Mouse (Mus musculus) adrenal gland, postnatal 14 days (tissue): ENCODE measurements around the gene Pkp4. TPM values are rescaled to one million over a fixed set of nuclear protein-coding genes. Genes with fewer than 3 reads are reported as not detected.

Source experiments
- DNase-seq: peaks from one replicate; pipeline ENCODE4 v3.0.0; 2021; ENCODE audit warnings: mixed read lengths
- total RNA-seq: library from RNA; stranded (reverse); gene quantifications from 2 replicates; pipeline ENCODE4 v1.2.3, GENCODE M21; 2021

Pkp4 gene
- total RNA-seq, 1 experiment from 2014 or later, result 74.7 TPM

DNA sequence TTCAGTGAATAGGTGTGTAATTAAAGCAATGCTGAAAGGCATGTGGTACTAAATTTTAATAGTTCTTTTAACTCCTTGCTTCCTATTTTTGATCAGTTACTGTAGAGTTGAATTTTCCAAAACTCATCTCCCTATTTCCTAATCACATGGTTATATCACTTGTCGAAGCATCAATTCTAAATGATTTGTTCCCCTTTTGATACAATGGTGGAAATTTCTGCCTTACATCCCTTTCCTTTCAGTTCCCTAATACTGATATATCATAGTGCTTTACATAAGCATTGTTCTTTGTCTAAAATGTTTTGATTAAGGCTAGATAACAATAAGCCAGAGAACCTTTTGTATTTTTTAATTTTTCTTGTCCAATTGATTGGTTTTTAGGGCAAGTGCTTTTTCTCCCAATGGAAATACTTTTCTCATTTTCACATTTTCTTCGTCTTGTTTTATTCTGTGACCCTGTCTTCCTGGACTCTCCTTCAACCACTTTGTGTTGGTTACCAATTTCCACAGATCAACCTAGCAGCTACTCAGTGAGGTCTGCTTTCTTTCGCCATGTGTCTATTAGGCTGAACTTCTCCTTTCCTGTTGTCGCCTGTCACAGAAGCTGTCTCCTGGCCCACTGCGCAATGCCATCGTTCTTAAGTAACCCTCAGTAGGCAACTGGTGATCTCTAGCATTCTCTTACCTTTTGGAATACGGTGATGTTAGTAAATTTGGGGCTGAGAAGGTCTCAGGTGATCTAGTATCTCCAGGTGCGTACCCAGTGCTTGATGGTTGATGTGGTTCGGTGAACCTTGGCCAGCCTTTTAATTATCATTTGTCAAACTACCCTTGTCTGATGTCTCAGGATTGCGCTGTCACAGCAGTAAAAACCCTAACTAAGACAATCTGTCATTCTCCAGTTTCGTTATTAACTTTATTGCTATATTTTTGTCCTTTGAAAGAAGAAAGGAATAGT lies 23.7 kb downstream of the Pkp4 start:
- no peak for DNase-seq

DNA sequence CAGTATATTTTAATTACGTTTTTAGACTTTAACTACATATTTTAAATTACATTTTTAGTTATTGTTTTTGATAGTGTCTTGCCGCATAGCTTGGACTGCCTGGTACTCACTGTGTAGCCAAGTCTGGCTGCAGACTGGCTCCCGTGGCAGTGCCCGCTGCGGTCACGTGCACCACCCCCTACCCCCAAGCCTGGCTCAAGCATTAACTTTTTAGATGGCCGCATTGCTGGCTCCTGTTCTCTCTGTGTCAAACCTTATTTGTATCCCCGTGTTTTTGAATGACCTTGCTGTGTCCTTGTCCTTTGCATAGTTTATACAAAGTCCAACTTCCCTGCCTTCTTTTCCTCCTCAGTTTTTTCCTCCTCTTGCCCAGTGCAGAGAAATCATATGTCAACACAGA lies 25.5 kb downstream of the Pkp4 start:
- DNase-seq, result peak; percentile 31

DNA sequence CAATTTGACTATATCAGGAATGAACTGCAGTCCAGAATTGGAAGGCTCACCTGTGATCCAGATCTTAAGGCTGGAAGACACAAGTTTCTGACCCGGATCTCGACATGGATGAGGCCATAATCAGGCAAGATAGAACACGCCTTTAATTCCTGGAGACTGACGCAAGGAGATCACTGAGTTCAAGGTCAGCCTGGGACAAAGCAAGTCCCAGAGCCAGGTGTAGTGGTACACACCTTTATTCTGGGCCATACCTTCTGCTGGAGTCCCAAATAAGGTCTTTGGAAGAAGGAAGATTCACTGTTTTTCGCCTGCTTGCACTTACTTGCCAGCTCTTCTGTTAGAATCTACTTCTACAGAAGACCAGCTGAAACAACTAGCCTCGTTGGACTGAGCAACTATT lies 26.3 kb downstream of the Pkp4 start:
- DNase-seq, result no peak

DNA sequence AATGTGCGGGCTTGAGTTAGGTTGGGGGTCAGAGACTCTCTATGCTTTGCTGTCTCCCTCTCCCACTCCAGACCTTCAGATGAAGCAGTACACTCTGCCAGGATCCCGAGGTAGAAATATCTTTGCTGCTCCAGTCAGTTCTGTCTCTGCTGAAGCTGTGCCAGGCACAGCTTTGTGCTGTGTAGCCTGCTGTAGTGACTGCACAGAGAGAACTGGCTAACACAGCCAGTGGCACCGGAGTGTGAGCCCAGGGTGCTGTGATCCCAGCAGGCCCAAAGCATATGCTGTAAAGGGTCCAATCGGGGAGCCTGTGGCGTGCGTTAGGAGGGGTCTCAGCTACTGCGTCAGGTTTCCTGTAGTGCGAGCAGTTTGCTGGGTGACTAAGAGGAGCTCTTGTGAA lies 27.7 kb downstream of the Pkp4 start:
- DNase-seq, result no peak

DNA sequence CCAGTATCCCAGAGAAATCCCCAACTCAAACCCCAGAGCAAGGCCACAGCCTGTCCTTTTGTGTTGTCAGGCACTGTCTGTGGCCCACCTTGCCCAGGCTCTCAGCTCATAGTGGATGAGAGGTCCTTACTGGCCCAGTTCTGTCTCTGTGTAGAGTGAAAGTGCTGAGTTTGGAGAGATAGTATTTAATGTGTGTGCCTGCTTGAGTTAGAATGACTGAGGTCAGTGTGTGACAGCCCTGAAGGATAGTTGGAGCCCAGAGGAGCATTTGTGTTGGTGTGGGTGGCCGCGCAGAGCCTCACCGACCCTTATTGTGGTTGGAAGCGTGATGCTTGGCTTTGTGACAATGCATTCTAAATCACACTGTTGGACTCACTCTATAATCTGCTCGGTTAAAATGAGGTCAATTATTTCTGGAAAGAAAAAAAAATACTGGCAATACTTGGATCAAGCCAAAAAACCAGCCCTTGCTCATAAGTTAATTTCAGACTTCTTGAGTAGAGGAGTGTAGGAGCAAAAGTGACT lies 29.1 kb downstream of the Pkp4 start:
- no peak for DNase-seq

DNA sequence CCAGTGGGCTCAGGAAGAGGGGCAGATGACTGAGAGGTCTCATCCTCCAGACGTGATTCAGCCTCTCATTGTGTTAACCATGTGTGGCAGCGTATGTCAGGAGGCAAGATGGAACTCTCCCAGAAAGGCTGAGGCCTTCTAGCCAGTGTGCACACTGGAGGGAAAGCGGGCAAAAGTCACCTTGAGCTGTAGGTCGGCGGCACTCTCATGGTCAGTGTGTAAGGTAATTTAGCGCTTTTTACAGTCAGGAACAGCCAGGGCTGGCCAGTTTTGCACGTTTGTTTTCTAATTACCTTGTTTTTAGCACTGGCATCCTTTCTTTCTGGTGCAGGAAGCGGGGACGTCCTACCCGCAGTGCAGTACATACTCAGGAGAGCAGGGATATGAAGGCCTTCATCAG lies 29.5 kb downstream of the Pkp4 start:
- DNase-seq, result no peak

DNA sequence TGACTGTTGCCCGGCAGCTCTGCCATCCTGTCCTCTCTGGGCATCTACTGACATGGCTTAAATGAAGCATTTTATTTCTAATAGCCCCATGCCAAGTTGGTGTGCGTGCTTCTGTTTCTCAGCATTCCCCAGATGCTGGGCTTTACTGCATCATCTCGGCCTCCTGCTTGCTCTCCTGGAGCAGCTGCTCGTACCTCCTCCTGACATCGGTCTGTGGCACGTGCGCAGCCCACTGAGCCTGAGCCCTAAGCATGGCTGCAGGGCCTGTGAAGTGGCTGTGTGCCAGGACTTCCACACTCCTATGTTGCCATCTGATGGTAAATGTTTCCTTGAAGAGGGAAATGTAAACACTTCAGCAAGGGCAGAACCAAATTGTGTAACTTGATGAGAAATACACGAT lies 30.8 kb downstream of the Pkp4 start:
- DNase-seq, result no peak

DNA sequence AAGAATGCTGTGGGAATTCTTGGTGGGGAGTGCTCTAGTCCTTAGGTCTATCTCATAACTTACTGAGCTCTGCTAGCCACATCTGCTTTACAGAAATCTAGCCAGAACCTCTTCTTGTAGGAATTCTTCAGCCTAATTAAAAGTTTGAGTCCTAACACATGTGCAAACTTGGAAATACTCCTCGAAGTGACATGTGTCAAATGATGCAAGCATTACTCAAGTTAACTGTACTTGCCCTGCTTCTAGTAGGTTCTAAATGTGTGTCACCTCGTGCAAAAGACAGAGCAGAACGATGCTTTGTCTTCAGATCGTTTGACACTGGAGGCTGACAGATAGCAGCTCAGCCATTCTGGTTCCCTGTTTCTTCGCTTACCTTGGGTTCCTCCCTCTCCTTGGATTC lies 32.5 kb downstream of the Pkp4 start:
- DNase-seq, result no peak

DNA sequence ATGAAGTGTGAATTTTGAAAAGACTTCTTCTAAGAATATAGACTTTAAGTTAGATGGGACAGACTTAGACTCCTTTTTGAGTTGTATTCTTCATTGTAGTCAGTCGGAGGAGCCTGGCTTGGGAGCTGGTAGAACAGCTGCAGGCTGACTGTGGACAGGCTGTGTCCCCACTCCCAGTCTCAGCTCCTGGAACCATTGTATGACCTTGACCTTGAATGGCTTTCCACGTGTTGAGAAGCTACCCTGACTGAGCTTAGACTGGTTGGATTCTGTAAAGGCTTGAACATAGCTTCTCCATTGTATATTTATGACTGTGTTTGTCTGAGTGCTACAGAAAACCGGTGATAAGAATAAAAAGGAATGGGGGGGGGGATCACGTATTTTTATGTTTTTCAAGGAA lies 36.5 kb downstream of the Pkp4 start:
- no peak for DNase-seq

DNA sequence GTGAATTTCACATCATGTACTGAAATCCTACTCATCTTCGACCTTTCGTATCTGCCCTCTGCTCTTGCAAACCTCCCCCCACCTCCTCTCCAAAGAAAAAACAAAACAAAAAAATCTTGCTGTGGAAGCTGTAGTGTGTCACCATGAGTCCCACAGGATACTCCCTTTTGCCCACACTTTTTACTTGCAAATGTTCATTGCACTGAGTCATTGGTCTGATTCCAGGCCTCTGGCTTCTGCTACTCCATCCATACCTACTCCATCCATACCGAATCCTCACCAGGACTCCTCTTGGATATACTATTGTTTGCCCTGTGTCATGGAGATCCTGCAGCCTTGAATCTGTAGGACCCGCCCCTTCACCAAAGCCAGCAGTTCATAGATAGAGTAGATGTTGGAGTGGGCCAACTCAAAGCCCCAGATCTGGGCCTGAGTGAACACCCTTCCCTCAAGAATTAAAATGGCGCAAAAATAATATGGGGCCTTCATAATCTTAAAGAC lies 38.9 kb downstream of the Pkp4 start:
- no peak for DNase-seq

DNA sequence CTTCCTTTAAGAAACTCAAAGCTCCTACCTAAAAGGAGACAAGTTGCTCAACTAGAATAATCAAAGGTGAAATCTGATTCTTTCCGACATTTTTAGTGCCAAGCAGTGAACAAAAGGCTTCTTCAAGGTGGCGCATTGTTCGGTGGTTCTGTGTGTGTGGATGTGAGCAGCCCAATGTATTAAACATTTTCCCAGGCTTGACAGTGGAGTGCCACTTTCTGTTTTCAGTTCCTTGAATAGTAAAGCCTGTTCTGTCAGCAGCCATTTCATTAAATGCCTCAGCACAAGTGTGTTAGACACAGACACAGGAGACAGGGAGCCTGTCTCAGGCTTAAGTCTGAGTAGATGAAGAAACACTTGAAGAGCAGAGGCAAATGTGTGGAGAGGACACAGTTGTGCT lies 39.9 kb downstream of the Pkp4 start:
- no peak for DNase-seq

DNA sequence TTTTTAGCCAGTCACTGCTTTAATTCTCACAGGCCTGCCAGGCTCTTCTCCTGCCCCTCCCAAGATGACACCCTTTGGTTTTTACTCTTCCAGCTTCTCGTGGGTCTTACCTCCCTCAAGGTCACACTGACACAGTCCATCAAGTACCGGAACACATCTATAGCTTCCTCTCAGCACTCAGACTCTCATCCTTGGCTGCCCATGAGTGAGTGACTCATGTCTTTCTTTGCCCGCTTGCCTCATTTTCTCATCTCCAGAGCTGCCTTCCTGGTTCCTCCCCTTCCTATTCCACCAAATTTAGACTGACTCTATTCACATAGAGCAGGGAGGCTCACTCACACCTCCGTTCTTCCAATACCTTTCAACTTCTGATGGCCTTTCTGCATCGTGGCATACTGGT lies 42.3 kb downstream of the Pkp4 start:
- DNase-seq, result no peak

DNA sequence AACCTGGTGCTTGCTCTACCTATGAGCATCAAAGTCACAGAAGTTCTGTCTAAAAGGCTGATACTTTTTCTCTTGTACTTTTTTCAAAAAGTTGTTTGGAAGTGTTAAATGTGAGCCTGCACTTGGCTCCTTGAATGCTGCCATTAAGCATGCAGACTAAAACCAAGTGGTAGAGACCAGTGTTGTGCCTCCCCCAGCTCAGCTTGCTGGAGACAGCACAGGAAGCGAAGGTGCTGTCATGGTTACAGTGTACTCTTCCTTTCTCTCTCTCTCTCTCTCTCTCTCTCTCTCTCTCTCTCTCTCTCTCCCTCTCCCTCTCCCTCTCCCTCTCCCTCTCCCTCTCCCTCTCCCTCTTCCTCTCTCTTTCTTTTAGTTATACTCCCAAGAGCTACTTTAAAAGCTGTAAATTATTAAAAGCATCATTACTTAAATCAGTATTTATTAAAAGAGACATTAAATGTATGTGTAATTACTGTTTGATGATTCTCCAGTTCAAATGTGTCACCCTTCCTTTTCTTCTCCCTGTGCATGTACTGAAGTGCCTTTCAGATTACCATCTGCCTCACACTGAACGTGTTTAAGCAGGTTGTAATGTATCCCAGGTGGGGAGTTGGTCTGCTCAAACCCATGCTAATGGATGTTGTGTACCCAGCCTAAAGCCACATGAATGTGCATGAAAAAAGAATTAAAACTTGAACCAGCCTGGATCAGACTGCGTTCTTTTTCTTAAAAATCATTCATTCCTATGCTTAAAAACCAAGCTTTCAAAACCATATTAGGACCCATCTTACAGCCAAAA lies 43.2 kb downstream of the Pkp4 start:
- no peak for DNase-seq

DNA sequence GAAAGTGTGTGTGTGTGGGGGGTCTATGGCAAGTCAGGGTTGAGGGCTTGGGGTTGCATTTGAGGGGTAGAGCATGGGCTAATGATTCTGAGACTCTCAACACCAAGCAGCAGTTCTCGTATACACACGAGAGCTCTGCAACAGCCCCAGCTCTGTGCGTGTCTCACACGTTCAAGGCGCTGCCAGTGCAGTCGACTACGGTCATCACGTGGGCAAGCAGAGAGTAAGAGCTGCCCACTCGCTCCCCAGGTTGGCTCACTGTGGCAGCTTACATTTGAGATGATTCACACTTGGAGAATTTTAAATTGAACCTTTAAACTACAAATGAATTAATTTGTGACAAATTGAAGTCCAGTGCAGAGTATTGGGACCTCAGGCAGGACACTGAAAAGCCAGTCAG lies 44.4 kb downstream of the Pkp4 start:
- DNase-seq, result no peak

DNA sequence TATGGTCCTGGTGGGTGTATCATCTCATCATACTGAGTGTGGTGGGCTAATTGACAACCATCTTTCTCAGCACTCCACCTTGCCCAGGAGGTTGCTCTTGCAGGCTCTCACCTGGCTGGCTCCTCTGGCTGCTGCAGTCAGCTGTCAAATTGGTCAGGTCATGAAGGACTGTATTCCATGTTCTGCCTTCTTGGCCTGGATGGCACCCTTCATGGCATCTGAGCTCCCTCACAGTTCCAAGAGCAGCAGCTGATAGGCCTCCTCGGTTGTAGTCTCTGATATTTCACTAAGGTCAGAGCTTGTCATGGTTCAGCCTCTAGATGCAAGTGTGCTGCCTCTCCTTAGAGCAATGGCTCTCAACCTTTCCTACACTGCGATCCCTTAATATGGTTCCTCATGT lies 45.5 kb downstream of the Pkp4 start:
- no peak for DNase-seq

DNA sequence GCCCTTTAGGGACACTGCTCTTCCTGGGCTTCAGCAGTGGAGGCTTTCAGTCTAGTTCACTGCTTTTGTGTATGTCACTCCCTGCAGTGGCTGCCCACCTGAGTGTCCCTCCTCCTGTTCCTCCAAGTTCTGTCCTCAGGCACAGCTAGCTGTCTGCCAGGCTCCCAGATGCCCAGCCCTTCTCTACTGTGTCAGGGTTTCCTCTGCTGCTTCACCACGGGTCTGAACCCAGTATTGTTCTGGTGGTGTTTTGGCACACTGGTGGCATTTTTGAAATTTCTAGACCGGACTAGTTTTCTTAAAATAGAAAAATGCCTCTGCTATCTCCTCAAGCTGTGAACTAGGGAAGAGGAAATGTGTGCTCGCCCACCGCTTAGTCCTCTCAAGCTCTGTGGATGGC lies 46.6 kb downstream of the Pkp4 start:
- DNase-seq, result no peak

DNA sequence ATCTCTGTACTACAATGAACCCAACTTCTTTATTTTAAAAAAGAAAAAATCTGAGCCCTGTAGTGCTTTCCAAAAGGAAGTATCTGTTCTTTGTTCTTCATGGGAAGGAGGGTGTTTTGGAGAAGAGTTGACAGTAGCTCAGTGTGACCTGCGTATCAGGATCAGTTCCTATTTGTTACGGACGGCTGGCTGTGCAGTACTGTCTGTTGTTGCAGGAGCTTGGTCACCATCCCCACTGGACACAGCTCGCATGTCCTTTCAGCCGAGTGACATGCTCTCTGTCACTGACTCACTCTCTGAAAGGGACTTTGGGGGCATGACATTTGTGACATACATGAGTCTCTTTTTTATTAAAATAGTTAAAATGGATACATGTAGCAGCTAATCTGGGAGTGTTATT lies 47.1 kb downstream of the Pkp4 start:
- DNase-seq, result no peak

DNA sequence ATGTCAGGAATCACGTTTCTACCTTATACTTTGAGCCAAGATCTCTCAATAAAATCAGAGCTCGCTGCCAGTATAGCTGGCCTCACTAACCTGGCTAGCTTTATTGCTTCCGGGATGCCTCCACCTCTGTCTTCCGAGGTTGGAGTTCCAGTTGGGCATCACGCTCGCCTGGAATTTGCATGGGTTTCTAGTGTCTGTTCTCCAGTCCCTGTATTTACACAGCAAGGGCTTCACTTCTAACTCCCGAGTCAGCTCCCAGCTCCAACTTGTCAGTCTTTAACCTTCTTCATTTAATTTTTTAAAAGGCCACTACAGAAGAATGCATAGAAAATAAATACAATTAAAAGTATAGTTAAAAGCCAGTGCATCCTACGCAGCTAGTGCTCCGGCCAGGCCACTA lies 47.6 kb downstream of the Pkp4 start:
- no peak for DNase-seq

DNA sequence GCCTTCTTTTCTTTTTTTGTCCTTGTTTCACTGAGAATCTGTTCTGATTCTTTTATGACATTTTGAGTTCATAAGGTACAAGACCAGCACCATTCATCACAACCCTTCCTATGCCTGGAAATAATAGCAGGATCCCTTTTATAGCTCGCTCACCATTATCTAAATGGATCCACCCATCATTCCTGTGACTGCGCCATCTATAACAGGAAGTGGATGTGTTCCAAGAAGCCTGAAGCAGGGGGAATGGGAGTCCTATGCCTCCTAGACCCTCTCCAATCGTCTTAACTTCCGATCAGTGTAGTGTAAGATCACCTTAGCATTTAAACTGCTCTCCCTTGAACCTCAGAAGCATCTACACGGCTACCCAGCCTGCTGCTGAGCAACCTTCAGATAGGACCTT lies 50.4 kb downstream of the Pkp4 start:
- DNase-seq, result no peak

DNA sequence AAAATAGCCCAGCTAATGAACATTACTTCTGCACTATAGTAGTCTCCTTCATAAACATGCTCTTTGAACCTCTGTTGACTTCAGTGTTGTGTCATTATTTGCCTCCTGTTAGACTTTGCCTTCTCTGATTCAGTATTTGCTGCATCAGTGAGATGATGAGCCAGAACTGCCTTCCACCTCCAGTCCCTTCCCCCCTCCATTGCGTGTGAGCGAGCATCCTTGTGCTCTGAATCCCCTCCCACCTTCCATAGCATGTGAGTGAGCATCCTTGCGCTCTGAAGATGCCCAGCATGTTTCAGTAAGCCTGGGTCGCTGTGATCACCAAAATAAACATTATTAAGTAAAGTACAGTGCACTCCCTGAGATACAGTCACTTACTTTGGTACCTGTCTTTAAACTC lies 51.8 kb downstream of the Pkp4 start:
- DNase-seq, result no peak

DNA sequence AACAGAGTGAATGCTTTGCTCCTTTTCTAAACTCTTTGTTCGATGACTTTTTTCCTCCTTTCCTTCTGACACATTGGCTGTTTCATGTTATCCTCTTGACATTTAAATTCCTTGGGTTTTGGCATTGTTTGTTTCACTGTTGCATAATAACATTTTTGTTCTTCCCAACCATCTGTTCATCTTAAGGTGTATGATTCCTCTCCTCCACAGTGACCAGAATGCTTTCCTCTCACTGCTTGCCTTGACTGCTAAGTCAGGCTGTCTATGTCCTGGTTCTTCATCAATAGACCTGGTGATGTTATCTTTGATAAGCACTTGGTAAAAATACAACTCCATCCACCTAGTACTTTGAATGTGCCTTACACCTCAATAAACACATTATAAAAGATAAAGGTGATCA lies 52.2 kb downstream of the Pkp4 start:
- DNase-seq, result no peak

DNA sequence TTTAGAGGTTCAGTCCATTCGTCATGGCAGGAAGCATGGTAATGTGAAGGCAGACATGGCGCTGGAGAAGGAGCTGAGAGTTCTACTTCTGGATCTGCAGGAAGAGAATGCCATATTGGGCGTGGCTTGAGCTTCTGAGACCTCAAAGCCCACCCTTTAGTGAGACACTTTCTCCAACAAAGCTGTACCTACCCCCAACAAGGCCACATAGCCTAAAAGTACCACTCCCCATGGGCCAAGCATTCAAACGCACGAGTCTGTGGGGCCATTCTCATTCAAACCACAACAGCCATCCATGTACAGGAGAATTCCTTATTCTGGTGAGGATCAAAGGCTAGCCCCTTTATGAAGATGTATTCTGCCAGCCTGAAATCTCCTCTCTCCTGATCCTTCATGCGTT lies 57.3 kb downstream of the Pkp4 start:
- no peak for DNase-seq
